Mouse (Mus musculus) MEL (cell line): ENCODE data around the gene Mcm3.

ENCODE experiments used
- CTCF ChIP-seq, 3 experiments: IDR thresholded peaks in 2 of 3; conservative IDR thresholded peaks in 1 of 3; 2 replicates each; pipeline ENCODE4 v1.5.1; 2011 to 2012; ENCODE audit warnings: low read length in 3 of 3, low read depth in 2 of 3, mild to moderate bottlenecking in 2 of 3, improper control_type of control experiment in 1 of 3, inconsistent platforms in 1 of 3, mixed read lengths in 1 of 3, moderate library complexity in 1 of 3; ENCODE audit not compliant: control insufficient read depth in 1 of 3, insufficient read depth in 1 of 3, poor library complexity in 1 of 3, severe bottlenecking in 1 of 3
- EP300 ChIP-seq, 2 experiments: IDR thresholded peaks; 2 replicates each; pipeline ENCODE4 v1.6.1; 2011; ENCODE audit warnings: improper control_type of control experiment in 2 of 2, low read length in 2 of 2, low read depth in 1 of 2, mild to moderate bottlenecking in 1 of 2
- GABPA ChIP-seq: IDR thresholded peaks from 2 replicates; pipeline ENCODE4 v1.6.1; 2012; ENCODE audit warnings: low read depth, mild to moderate bottlenecking, inconsistent platforms, low read length, improper control_type of control experiment, moderate library complexity
- GATA1 ChIP-seq: IDR thresholded peaks from 2 replicates; pipeline ENCODE4 v1.6.1; 2011; ENCODE audit warnings: low read depth, low read length, improper control_type of control experiment
- HCFC1 ChIP-seq: IDR thresholded peaks from 2 replicates; pipeline ENCODE4 v1.6.1; 2012; ENCODE audit warnings: low read depth, mild to moderate bottlenecking, inconsistent platforms, low read length, improper control_type of control experiment, moderate library complexity
- JUND ChIP-seq: IDR thresholded peaks from 2 replicates; pipeline ENCODE4 v1.6.1; 2011; ENCODE audit warnings: low read depth, mild to moderate bottlenecking, improper control_type of control experiment, low read length
- KAT2A ChIP-seq: conservative IDR thresholded peaks from 2 replicates; pipeline ENCODE4 v1.6.1; 2012; ENCODE audit warnings: low read depth, low read length, improper control_type of control experiment, inconsistent platforms
- NELFE ChIP-seq: IDR thresholded peaks from 2 replicates; pipeline ENCODE4 v1.6.1; 2011; ENCODE audit warnings: low read depth, low read length, improper control_type of control experiment
- POLR2AphosphoS2 ChIP-seq: IDR thresholded peaks from 2 replicates; pipeline ENCODE4 v1.6.1; 2011; ENCODE audit warnings: low read length, improper control_type of control experiment
- RAD21 ChIP-seq: IDR thresholded peaks from 2 replicates; pipeline ENCODE4 v1.6.1; 2011; ENCODE audit warnings: mild to moderate bottlenecking, low read depth, low read length, improper control_type of control experiment
- RCOR1 ChIP-seq: IDR thresholded peaks from 2 replicates; pipeline ENCODE4 v1.6.1; 2012; ENCODE audit warnings: low read depth, mild to moderate bottlenecking, inconsistent platforms, low read length, improper control_type of control experiment
- TCF12 ChIP-seq: IDR thresholded peaks from 2 replicates; pipeline ENCODE4 v1.6.1; 2014; ENCODE audit warnings: low read depth, mild to moderate bottlenecking, inconsistent platforms, low read length, improper control_type of control experiment, moderate library complexity
- ZMIZ1 ChIP-seq: IDR thresholded peaks from 2 replicates; pipeline ENCODE4 v1.6.1; 2012; ENCODE audit warnings: low read depth, mild to moderate bottlenecking, inconsistent platforms, low read length, improper control_type of control experiment, moderate library complexity

- no peak for TF ChIP-seq HCFC1
- TF ChIP-seq GABPA: no peak
- TF ChIP-seq POLR2AphosphoS2: no peak
- no peak for TF ChIP-seq CTCF (IDR thresholded peaks at IDR 0.05 in 2 of 3, conservative IDR thresholded peaks at IDR 0.05 in 1 of 3; ENCODE audit: control insufficient read depth in 1 of 3, insufficient read depth in 1 of 3, low read depth in 2 of 3, low read length in 3 of 3, poor library complexity in 1 of 3, severe bottlenecking in 1 of 3)
- no peak for TF ChIP-seq NELFE
- TF ChIP-seq RCOR1: no peak
- TF ChIP-seq JUND: no peak
- TF ChIP-seq GATA1: no peak
- TF ChIP-seq RAD21: no peak
- TF ChIP-seq KAT2A: no peak
- TF ChIP-seq EP300 (IDR thresholded peaks at IDR 0.05; ENCODE audit: low read depth in 1 of 2, low read length in 2 of 2): no peak
- TF ChIP-seq ZMIZ1: no peak
- no peak for TF ChIP-seq TCF12
Observed at GRCm38 (mm10) chr1:20787046-20787445, 33.1 kb downstream of the Mcm3 start.
